Mouse (Mus musculus): Measurements from ENCODE around the gene Lrrc8c. TPM values are rescaled to one million over a fixed set of nuclear protein-coding genes. Genes with fewer than 3 reads are reported as not detected.

Gene Lrrc8c
- polyA plus RNA-seq, 1 experiment from 2014 or later, result 10.1 TPM

- Histone ChIP-seq H3K4me2 (ENCODE audit: low read depth, low read length, severe bottlenecking) (no peak overlapping the region), H3K27me3 (ENCODE audit: control insufficient read depth, insufficient read depth, low read length) (no peaks in the 10 kb centered on the region), H3K4me1 (replicated peaks; ENCODE audit: control insufficient read depth, insufficient read depth, low read length) (no peaks in the 10 kb centered on the region), H3K27ac (ENCODE audit: low read depth, low read length) (no peak overlapping the region), H3K36me3 (ENCODE audit: control insufficient read depth, insufficient read depth, low read length) (no peaks in the 10 kb centered on the region; the same call in 1 of the 2 replicates), H3K9ac (ENCODE audit: low read length) (no peak overlapping the region), H3K4me3 (ENCODE audit: low read depth, low read length) (no peak overlapping the region), H3K9me3 (ENCODE audit: control insufficient read depth, low read length) (no peaks in the 10 kb centered on the region)
- 93% methylated on average over 23 of the region's 23 CpGs for whole genome bisulfite sequencing
- DNase-seq (ENCODE audit: low spot score), result no peak
- ATAC-seq (replicated peaks; ENCODE audit: low FRiP score), result no peak
Measured at GRCm38 (mm10) chr5:105527477-105528331, 8.5 kb downstream of the Lrrc8c start.

GRCm38 (mm10) chr5:105530576-105530975 lies 11.4 kb downstream of the Lrrc8c start:
- no peaks in the 10 kb centered on the region for H3K9me3 ChIP-seq (ENCODE audit: control insufficient read depth, low read length)
- ATAC-seq (replicated peaks; ENCODE audit: low FRiP score), result no peak
- H3K4me3 ChIP-seq (ENCODE audit: low read depth, low read length), result no peak overlapping the region
- no peak overlapping the region for H3K9ac ChIP-seq (ENCODE audit: low read length)
- no peaks in the 10 kb centered on the region for H3K27me3 ChIP-seq (ENCODE audit: control insufficient read depth, insufficient read depth, low read length)
- no peak overlapping the region for H3K27ac ChIP-seq (ENCODE audit: low read depth, low read length)
- H3K4me1 ChIP-seq (replicated peaks; ENCODE audit: control insufficient read depth, insufficient read depth, low read length), result no peaks in the 10 kb centered on the region
- DNase-seq (ENCODE audit: low spot score), result no peak
- no peaks in the 10 kb centered on the region for H3K36me3 ChIP-seq (ENCODE audit: control insufficient read depth, insufficient read depth, low read length)
- WGBS, result 86% methylated on average over 6 of the region's 6 CpGs
- no peak overlapping the region for H3K4me2 ChIP-seq (ENCODE audit: low read depth, low read length, severe bottlenecking)

- H3K27me3 ChIP-seq (ENCODE audit: control insufficient read depth, insufficient read depth, low read length), result no peaks in the 10 kb centered on the region
- DNase-seq (ENCODE audit: low spot score), result no peak
- 94% methylated on average over 3 of the region's 3 CpGs for WGBS
Measured at GRCm38 (mm10) chr5:105535186-105535585, 16.0 kb downstream of the Lrrc8c start.

GRCm38 (mm10) chr5:105536172-105536571 lies 17.0 kb downstream of the Lrrc8c start:
- H3K27ac ChIP-seq (ENCODE audit: low read depth, low read length), result no peak overlapping the region
- 88% methylated on average over 2 of the region's 2 CpGs for WGBS
- no peak overlapping the region for H3K4me3 ChIP-seq (ENCODE audit: low read depth, low read length)
- no peak overlapping the region for H3K9ac ChIP-seq (ENCODE audit: low read length)
- no peak for ATAC-seq (replicated peaks; ENCODE audit: low FRiP score)
- H3K4me1 ChIP-seq (replicated peaks; ENCODE audit: control insufficient read depth, insufficient read depth, low read length), result no peaks in the 10 kb centered on the region
- no peaks in the 10 kb centered on the region for H3K27me3 ChIP-seq (ENCODE audit: control insufficient read depth, insufficient read depth, low read length)
- no peaks in the 10 kb centered on the region for H3K9me3 ChIP-seq (ENCODE audit: control insufficient read depth, low read length)
- no peaks in the 10 kb centered on the region for H3K36me3 ChIP-seq (ENCODE audit: control insufficient read depth, insufficient read depth, low read length)
- no peak overlapping the region for H3K4me2 ChIP-seq (ENCODE audit: low read depth, low read length, severe bottlenecking)
- no peak for DNase-seq (ENCODE audit: low spot score)

More at GRCm38 (mm10) chr5:105535186-105535585, 16.0 kb downstream of the Lrrc8c start:
- Histone ChIP-seq H3K4me2 (ENCODE audit: low read depth, low read length, severe bottlenecking) (no peak overlapping the region), H3K4me1 (replicated peaks; ENCODE audit: control insufficient read depth, insufficient read depth, low read length) (no peaks in the 10 kb centered on the region), H3K9ac (ENCODE audit: low read length) (no peak overlapping the region), H3K9me3 (ENCODE audit: control insufficient read depth, low read length) (no peaks in the 10 kb centered on the region), H3K36me3 (ENCODE audit: control insufficient read depth, insufficient read depth, low read length) (no peaks in the 10 kb centered on the region), H3K27ac (ENCODE audit: low read depth, low read length) (no peak overlapping the region), H3K4me3 (ENCODE audit: low read depth, low read length) (no peak overlapping the region)
- no peak for ATAC-seq (replicated peaks; ENCODE audit: low FRiP score)

- DNase-seq (ENCODE audit: low spot score) (no peak), ATAC-seq (replicated peaks; ENCODE audit: low FRiP score) (no peak)
- Histone ChIP-seq H3K4me1 (replicated peaks; ENCODE audit: control insufficient read depth, insufficient read depth, low read length) (no peaks in the 10 kb centered on the region), H3K4me2 (ENCODE audit: low read depth, low read length, severe bottlenecking) (no peak overlapping the region), H3K9me3 (ENCODE audit: control insufficient read depth, low read length) (no peaks in the 10 kb centered on the region), H3K36me3 (ENCODE audit: control insufficient read depth, insufficient read depth, low read length) (no peaks in the 10 kb centered on the region), H3K4me3 (ENCODE audit: low read depth, low read length) (no peak overlapping the region), H3K9ac (ENCODE audit: low read length) (no peak overlapping the region), H3K27ac (ENCODE audit: low read depth, low read length) (no peak overlapping the region), H3K27me3 (ENCODE audit: control insufficient read depth, insufficient read depth, low read length) (no peaks in the 10 kb centered on the region)
- WGBS, result 69% methylated on average over 11 of the region's 11 CpGs
Measured at GRCm38 (mm10) chr5:105537101-105537723, 18.0 kb downstream of the Lrrc8c start.

- Histone ChIP-seq H3K36me3 (ENCODE audit: control insufficient read depth, insufficient read depth, low read length) (no peaks in the 10 kb centered on the region), H3K4me1 (replicated peaks; ENCODE audit: control insufficient read depth, insufficient read depth, low read length) (no peaks in the 10 kb centered on the region), H3K9me3 (ENCODE audit: control insufficient read depth, low read length) (no peaks in the 10 kb centered on the region), H3K27me3 (ENCODE audit: control insufficient read depth, insufficient read depth, low read length) (no peaks in the 10 kb centered on the region), H3K9ac (ENCODE audit: low read length) (no peak overlapping the region), H3K4me3 (ENCODE audit: low read depth, low read length) (no peak overlapping the region), H3K27ac (ENCODE audit: low read depth, low read length) (no peak overlapping the region), H3K4me2 (ENCODE audit: low read depth, low read length, severe bottlenecking) (no peak overlapping the region)
- DNase-seq (ENCODE audit: low spot score) (no peak), ATAC-seq (replicated peaks; ENCODE audit: low FRiP score) (no peak)
- 93% methylated on average over 7 of the region's 7 CpGs for WGBS
Measured at GRCm38 (mm10) chr5:105541051-105541450, 21.9 kb downstream of the Lrrc8c start.

GRCm38 (mm10) chr5:105545126-105545525 lies 25.9 kb downstream of the Lrrc8c start:
- Histone ChIP-seq H3K9ac (ENCODE audit: low read length) (no peak overlapping the region), H3K4me1 (replicated peaks; ENCODE audit: control insufficient read depth, insufficient read depth, low read length) (no peaks in the 10 kb centered on the region), H3K4me3 (ENCODE audit: low read depth, low read length) (no peak overlapping the region), H3K27me3 (ENCODE audit: control insufficient read depth, insufficient read depth, low read length) (no peaks in the 10 kb centered on the region), H3K4me2 (ENCODE audit: low read depth, low read length, severe bottlenecking) (no peak overlapping the region), H3K9me3 (ENCODE audit: control insufficient read depth, low read length) (no peaks in the 10 kb centered on the region), H3K27ac (ENCODE audit: low read depth, low read length) (no peak overlapping the region), H3K36me3 (ENCODE audit: control insufficient read depth, insufficient read depth, low read length) (no peaks in the 10 kb centered on the region)
- no peak for DNase-seq (ENCODE audit: low spot score)
- WGBS, result 43% methylated on average over 3 of the region's 3 CpGs
- no peak for ATAC-seq (replicated peaks; ENCODE audit: low FRiP score)

- 89% methylated on average over 4 of the region's 4 CpGs for WGBS
- Histone ChIP-seq H3K27ac (ENCODE audit: low read depth, low read length) (no peak overlapping the region), H3K9ac (ENCODE audit: low read length) (no peak overlapping the region), H3K27me3 (ENCODE audit: control insufficient read depth, insufficient read depth, low read length) (no peaks in the 10 kb centered on the region), H3K4me2 (ENCODE audit: low read depth, low read length, severe bottlenecking) (no peak overlapping the region), H3K36me3 (ENCODE audit: control insufficient read depth, insufficient read depth, low read length) (no peaks in the 10 kb centered on the region), H3K9me3 (ENCODE audit: control insufficient read depth, low read length) (no peaks in the 10 kb centered on the region), H3K4me3 (ENCODE audit: low read depth, low read length) (no peak overlapping the region), H3K4me1 (replicated peaks; ENCODE audit: control insufficient read depth, insufficient read depth, low read length) (no peaks in the 10 kb centered on the region)
- ATAC-seq (replicated peaks; ENCODE audit: low FRiP score) (no peak), DNase-seq (ENCODE audit: low spot score) (no peak)
Measured at GRCm38 (mm10) chr5:105547115-105547514, 27.9 kb downstream of the Lrrc8c start.
